Mouse (Mus musculus) adrenal gland, adult 18-20 months (tissue): ENCODE data around the gene Fbxo46. TPM values are rescaled to one million over a fixed set of nuclear protein-coding genes. Genes with fewer than 3 reads are reported as not detected.
"Not testable (repeated sequence)": the region's sequence is repeated elsewhere in the genome, so short reads cannot be mapped to it uniquely, and the experiment has no call there.

Experiments
- DNase-seq, 2 experiments: peaks; one replicate each; pipeline ENCODE4 v3.0.0; 2021 to 2022; ENCODE audit warnings: low spot score in 2 of 2
- total RNA-seq, 2 experiments: library from RNA; stranded (reverse); gene quantifications; 1 replicate in 1 of 2; 2 replicates in 1 of 2; pipeline ENCODE4 v1.2.3; 2021

Fbxo46 gene
- total RNA-seq, 2 experiments from 2014 or later: 12.6 to 15.4 TPM

GRCm38 (mm10) chr7:19129396-19129795 lies 9.7 kb downstream of the Fbxo46 start:
- DNase-seq: no peak

GRCm38 (mm10) chr7:19130657-19131056 lies 11.0 kb downstream of the Fbxo46 start:
- DNase-seq: no peak

GRCm38 (mm10) chr7:19131324-19131848 lies 11.7 kb downstream of the Fbxo46 start:
- DNase-seq: peak; percentile 93 to 94

GRCm38 (mm10) chr7:19136168-19136567 lies 16.5 kb downstream of the Fbxo46 start:
- no peak for DNase-seq

GRCm38 (mm10) chr7:19136673-19137334 lies 17.1 kb downstream of the Fbxo46 start:
- DNase-seq: no peak

- peak; percentile 39 to 60 for DNase-seq
Observed at GRCm38 (mm10) chr7:19137380-19137779, 17.7 kb downstream of the Fbxo46 start.

GRCm38 (mm10) chr7:19146793-19147192 lies 27.1 kb downstream of the Fbxo46 start:
- no peak for DNase-seq

- no peak for DNase-seq
Observed at GRCm38 (mm10) chr7:19147497-19148045, 27.9 kb downstream of the Fbxo46 start.

- no peak for DNase-seq
Observed at GRCm38 (mm10) chr7:19148180-19148874, 28.7 kb downstream of the Fbxo46 start.

GRCm38 (mm10) chr7:19148875-19149541 lies 29.3 kb downstream of the Fbxo46 start, which contains the start of gene Qpctl:
Gene Qpctl, minus strand, starts transcription at chr7:19149291.
- DNase-seq: peak; percentile 89 to 92

- DNase-seq: peak; percentile 93 to 95
Observed at GRCm38 (mm10) chr7:19149626-19150025, 30.0 kb downstream of the Fbxo46 start, which contains the start of gene Snrpd2. Gene Snrpd2, plus strand, starts transcription at chr7:19149722.

- not testable (repeated sequence) for DNase-seq
Observed at GRCm38 (mm10) chr7:19151121-19151520, 31.5 kb downstream of the Fbxo46 start.

GRCm38 (mm10) chr7:19154796-19155195 lies 35.1 kb downstream of the Fbxo46 start:
- no peak for DNase-seq

GRCm38 (mm10) chr7:19155825-19156475 lies 36.3 kb downstream of the Fbxo46 start:
- no peak for DNase-seq

- DNase-seq: peak; percentile 92 to 94
Observed at GRCm38 (mm10) chr7:19157160-19157800, 37.6 kb downstream of the Fbxo46 start.

GRCm38 (mm10) chr7:19158601-19159000 lies 38.9 kb downstream of the Fbxo46 start:
- no peak for DNase-seq

GRCm38 (mm10) chr7:19159411-19159810 lies 39.8 kb downstream of the Fbxo46 start:
- DNase-seq: no peak

- DNase-seq: no peak
Observed at GRCm38 (mm10) chr7:19160115-19160514, 40.5 kb downstream of the Fbxo46 start.

GRCm38 (mm10) chr7:19162928-19163327 lies 43.3 kb downstream of the Fbxo46 start:
- DNase-seq: no peak

GRCm38 (mm10) chr7:19163752-19164151 lies 44.1 kb downstream of the Fbxo46 start:
- DNase-seq: no peak
